Mouse (Mus musculus): ENCODE measurements around the gene S100a10.

The S100a10 gene

GRCm38 (mm10) chr3:93547749-93548540 is 6.9 kb upstream of the S100a10 start:
- no peak for DNase-seq

- DNase-seq, result no peak
Observed at GRCm38 (mm10) chr3:93548541-93549266, 6.2 kb upstream of the S100a10 start.

GRCm38 (mm10) chr3:93549986-93550385 is 4.9 kb upstream of the S100a10 start:
- DNase-seq, result peak; percentile 65

DNA sequence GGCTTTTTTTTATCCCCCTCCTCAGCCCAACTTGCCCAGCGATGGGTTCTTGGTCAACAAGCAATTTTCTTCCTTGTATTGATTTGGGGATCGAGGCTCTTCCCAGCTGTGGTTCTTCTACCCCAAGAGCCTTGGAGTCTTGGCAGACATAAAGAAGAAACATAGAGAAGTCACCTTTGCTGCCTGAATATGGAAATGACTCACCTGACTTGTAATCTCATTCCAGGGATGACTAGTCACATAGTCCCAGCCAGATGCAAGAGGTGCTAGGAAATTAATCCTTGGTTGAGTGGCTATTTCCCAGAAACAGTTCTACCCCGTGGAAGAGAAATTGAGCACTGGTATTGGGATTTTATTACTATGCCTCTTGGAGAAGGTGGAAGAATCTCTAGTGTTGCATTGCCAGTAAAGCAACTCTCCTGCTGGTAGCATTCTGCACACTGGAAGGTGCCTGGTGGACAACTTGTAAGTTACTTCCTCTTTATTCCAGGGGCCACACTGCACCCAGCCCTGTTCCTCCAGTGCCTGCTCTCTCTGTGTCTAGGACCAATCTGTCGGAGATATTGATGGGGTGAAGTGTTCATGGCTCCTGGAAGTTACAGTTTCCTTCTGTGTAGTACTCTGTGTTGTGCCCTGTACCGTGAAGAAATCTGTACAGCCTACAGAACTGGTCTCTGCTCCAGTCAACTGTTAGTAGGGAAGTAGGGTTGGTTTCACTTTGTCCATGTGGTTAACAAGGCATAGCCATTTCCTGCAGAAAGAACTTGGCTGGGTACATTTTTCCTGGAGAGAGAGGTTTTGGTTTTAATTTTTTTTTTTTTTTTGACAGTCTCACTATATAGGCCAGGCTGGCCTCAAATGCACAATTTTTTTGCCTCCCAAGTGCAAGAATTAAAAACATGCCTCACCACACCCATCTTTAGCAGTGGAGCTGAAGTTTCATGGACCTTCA is 2.7 kb upstream of the S100a10 start:
- no peak for DNase-seq

GRCm38 (mm10) chr3:93553311-93553710 is 1.6 kb upstream of the S100a10 start:
- no peak for DNase-seq

DNA sequence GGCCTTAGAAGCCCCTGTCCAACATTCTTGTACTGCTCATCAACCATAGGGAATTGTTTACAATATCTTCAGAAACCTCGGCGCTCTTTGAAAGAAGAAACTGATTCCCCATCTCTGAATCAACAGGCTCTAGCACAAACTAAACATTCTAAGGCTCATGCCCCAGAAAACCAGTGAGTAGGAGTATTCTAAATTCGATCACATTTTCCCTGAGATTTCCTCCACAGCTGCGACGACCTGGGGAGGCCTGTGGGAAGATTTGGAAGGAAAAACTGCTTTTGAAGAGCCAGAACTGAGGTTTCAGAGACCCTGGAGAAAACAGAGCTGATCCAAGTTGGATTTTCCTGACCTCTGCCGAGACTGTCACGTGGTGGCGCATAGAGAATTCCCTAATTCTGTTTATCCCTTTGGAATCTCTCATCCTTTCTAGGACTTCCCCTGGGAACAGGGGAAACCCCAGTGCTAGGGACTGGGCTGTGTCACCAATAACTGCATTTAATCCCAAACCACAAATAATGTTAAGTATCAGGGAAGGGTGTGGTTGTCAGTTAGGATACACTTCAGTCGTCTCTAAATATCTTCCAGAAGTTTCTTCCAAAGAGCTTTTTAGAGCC is 1.0 kb upstream of the S100a10 start:
- no peak for DNase-seq

DNA sequence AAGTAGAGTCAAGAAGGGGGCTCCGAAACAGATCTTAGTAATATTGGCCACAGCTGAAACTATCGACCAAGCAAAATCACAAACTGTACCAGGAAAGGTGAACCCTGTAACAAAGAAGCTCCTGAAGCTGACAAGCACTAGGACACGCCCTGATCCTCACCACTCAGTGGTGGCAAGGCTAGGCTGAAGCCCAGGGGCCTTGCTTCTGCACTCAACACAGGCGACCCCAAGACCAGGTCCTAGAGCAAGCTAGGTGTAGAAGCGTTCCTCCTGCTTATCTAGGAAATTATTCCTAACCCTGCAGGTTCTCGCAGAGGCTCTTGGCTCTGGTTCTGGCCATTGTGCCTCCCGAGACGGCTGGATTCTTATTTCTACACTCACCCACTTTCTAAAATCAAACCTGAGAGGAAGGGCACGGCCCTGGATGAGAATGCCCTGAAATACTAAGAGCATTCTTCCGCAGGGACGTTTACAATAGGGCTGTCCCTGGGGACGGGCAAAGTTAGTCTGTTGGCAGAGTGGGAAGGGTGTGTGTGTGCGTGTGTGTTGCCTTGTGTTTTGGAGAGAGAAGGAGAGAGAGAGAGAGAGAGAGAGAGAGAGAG is 400 bp upstream of the S100a10 start:
- peak; percentile 46 for DNase-seq

DNA sequence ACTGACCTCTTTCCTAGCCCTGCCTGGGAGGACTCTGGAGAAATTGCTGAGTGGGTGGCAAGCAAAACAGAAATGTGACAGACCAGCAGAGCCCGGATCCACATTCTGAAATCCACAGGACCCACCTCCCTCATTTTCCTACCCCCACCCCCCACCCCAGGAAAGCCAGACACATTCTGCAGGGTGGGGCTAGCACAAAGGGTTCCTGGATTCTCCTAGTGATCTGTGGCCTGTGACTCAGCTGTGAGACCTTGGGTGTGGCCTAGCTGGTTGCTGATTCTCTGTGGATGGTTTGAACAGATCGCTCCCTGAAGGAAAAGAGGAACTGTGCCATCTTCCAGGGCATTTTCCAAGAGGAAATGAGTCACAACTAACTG is 986 bp downstream of the S100a10 start:
- peak; percentile 85 for DNase-seq

DNA sequence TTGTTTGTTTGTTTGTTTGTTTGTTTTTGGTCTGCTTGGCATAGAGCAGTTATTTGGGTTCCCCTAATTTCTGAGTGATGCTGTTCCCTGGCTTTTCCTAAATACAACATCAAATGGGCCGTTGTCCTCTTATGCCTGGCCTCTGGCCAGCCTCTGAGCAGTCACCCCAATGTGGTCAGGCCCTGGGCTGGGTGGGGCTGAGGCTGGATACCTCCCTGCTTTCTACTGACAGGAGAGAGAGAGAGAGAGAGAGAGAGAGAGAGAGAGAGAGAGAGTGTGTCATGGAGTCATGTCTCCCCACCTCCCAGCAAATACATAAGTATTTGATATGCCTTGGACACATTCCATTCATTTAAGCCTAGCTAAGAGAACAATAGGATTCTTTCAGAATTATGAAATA is 1.7 kb downstream of the S100a10 start:
- no peak for DNase-seq

- no peak for DNase-seq
Observed at GRCm38 (mm10) chr3:93557471-93557870, 2.6 kb downstream of the S100a10 start.

- no peak for DNase-seq
Observed at GRCm38 (mm10) chr3:93559961-93560360, 5.1 kb downstream of the S100a10 start.

DNA sequence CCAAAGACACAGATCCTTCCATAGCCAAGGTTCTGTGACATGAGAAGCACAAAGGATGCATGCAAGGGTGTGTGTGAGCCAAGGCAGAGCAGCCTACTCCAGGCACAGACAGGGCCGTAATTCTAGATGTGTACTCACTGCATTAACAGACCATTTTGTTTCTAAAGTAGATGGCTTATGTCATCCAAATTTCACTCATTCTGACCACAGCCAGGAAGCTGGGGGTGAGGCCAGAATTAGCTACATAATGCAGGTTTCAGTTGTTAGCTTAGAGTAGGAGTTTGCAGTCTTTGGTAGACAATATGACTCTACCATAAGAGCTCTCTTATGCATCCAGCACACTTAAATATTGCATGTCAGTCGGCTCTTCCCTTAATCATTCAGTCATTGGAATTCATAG is 7.5 kb downstream of the S100a10 start:
- DNase-seq, result no peak

GRCm38 (mm10) chr3:93563216-93563615 is 8.3 kb downstream of the S100a10 start:
- DNase-seq, result no peak

- DNase-seq, result no peak
Observed at GRCm38 (mm10) chr3:93566892-93567291, 12.0 kb downstream of the S100a10 start.

DNA sequence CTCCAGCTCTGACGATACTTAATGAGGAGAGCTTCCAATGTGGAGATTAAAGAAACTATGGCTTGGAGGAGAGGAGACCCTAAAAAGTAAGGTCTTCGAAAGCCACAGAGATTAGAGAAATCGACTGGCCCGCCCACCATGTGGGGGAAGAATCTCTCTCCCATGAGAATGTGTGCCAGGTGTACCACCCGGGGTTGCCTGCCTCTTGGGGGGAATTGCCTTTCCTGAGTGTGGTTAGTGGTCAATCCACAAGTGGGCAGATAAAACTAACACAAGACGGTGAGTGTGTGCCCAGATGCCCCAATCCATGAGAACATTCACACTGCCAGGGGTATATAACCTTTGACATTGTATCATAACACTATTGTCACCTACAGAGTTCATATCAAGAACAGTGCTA is 12.8 kb downstream of the S100a10 start:
- no peak for DNase-seq

GRCm38 (mm10) chr3:93568428-93569040 is 13.7 kb downstream of the S100a10 start:
- DNase-seq, result peak; percentile 81

- no peak for DNase-seq
Observed at GRCm38 (mm10) chr3:93569046-93569445, 14.2 kb downstream of the S100a10 start.

DNA sequence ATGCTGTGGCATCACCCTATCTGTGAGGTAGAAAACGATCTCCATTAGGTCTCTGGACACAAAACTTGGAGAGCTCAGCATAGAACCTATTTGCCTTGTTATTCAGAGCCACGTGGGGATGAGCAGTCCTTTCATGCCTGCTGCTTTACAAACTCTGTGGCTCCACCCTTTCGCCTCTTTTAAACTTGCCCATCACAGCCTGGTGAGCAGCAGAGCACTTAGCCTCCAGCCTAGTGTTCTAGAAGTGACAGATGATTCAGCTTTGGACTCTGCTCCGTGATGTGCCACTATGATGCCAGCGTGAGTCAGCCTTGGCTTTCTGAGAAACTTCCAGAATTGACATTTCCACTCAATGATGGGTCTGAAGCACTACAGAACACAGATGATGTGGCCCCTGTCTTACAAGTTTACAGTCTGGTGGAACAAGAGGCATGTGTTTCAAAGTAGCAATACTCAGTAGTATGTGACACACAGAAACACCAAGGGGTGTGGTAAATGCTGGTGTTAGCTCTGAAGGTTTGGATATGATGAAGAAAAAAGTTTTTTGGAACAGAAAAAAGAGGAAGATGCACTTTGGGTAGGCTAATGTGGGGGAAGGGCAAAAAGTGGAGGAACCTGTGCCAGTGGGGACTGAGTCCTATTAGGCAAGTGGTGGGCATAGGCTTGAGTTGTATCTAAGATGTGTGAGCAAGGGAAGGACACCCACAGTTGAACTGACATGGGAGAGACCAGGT is 17.3 kb downstream of the S100a10 start:
- no peak for DNase-seq

GRCm38 (mm10) chr3:93579317-93580038 is 24.6 kb downstream of the S100a10 start:
- peak; percentile 89 for DNase-seq

DNA sequence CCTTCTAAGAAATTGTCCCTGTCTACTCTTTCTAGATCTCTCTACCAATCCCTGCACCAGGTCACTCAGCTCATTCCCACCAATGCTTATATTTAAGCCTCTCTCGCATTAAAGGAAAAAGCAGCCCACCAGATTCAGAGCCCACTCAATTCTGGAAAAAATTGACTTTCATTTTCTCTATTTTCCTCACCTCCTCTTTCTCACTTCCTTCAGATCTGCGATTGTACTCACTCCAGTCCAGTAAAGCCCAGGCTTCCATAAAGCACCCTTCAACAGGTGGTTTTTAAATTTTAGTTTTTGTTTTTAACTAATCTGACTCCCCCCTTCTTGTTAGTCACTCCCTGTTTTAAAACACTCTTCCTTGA is 25.1 kb downstream of the S100a10 start:
- no peak for DNase-seq

GRCm38 (mm10) chr3:93580946-93581345 is 26.1 kb downstream of the S100a10 start:
- peak; percentile 35 for DNase-seq
